Mouse (Mus musculus): Measurements from ENCODE around the gene Akap12.
A peak's percentile ranks its signal among the peaks of the same experiment; 100 is the strongest.

Gene Akap12

GRCm38 (mm10) chr10:4357435-4357834 is 91.3 kb downstream of the Akap12 start:
- DNase-seq (ENCODE audit: low read depth), result no peak

DNA sequence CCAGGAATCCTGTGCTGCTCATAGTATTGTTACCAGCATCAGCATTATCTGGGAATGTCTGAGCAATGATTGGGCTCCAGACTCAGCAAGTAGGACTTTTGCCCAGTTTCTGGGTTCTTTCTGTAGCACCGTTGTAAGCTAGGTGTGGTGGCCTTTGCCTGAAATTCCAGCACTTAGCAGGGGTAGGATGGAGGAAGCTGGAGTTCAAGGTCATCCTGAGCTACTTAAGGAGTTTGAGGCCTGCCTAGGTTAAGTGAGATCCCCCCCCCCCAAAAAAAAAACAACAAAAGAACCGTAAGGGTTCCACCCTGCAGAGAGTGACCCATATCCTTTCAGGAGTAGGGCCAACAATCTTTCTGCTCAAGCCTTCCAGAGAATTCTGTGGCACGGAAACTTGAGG is 98.4 kb downstream of the Akap12 start:
- DNase-seq (ENCODE audit: low read depth), result no peak

- no peak for DNase-seq (ENCODE audit: low read depth)
Measured at GRCm38 (mm10) chr10:4370105-4370504, 103.9 kb downstream of the Akap12 start.

- no peak for DNase-seq (ENCODE audit: low read depth)
Measured at GRCm38 (mm10) chr10:4372011-4372410, 105.8 kb downstream of the Akap12 start.

DNA sequence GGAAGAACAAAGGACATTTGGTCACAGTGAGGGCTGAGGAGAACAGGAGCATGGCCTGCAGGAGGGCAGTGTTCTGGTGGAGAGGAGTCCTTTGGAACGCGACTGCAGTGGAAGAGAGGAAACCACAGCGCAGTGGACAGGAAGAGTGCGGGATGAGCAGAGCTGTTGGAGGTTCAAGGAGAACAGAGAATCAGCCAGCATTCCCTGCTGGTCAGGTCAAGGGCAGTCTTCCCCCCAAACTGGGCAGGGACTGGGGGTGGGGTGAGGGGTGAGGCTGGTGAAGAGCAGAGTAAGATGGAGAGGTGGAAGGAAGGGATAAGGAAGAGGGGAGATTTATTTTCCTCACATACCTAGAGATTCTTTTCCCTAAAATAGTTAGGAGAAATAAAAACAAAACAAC is 107.4 kb downstream of the Akap12 start:
- no peak for DNase-seq (ENCODE audit: low read depth)

DNA sequence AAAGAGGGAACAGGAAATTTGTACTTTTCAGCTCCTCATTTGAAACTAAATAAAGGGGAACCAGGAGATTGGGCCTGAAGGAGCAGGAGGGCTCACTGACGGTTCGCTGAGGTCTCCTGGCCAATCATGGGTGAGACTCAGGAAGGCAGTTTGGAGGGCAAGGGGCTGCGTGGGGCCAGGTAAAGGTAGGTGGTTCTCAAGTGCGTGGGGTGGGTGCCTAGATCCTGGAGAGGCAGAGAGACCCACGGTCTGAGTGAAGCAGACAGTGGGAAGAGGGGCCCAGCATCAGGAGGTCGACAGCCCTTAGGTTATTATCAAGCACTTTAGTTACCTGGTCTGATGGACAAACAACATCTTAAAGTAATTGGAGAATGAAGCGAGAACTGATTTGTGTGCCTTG is 108.1 kb downstream of the Akap12 start:
- DNase-seq (ENCODE audit: low read depth), result no peak

- DNase-seq (ENCODE audit: low read depth), result no peak
Measured at GRCm38 (mm10) chr10:4374734-4375133, 108.6 kb downstream of the Akap12 start.

- no peak for DNase-seq (ENCODE audit: low read depth)
Measured at GRCm38 (mm10) chr10:4375267-4375666, 109.1 kb downstream of the Akap12 start.

DNA sequence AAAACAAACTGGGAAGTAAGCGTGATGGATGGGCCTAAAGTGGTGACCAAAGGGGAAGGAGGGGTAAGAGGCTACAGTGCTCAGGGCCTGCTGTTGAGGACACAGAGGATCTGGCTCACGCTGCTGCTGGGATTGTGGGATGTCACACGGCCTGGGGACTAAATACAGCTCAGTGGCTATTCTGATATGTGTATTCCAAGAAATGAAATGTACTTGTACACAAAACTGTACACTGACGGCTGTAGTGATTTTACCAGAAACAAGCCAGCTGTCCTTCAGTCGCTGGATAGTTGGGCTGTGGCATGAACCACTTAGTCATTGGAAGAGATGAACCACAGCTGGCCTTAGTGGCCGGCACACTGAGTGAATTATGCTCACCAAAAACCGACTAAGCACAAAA is 110.3 kb downstream of the Akap12 start:
- DNase-seq (ENCODE audit: low read depth), result no peak

- DNase-seq (ENCODE audit: low read depth), result no peak
Measured at GRCm38 (mm10) chr10:4376931-4377330, 110.8 kb downstream of the Akap12 start.

- no peak for DNase-seq (ENCODE audit: low read depth)
Measured at GRCm38 (mm10) chr10:4380748-4381147, 114.6 kb downstream of the Akap12 start.

GRCm38 (mm10) chr10:4384244-4384643 is 118.1 kb downstream of the Akap12 start:
- DNase-seq (ENCODE audit: low read depth), result no peak

DNA sequence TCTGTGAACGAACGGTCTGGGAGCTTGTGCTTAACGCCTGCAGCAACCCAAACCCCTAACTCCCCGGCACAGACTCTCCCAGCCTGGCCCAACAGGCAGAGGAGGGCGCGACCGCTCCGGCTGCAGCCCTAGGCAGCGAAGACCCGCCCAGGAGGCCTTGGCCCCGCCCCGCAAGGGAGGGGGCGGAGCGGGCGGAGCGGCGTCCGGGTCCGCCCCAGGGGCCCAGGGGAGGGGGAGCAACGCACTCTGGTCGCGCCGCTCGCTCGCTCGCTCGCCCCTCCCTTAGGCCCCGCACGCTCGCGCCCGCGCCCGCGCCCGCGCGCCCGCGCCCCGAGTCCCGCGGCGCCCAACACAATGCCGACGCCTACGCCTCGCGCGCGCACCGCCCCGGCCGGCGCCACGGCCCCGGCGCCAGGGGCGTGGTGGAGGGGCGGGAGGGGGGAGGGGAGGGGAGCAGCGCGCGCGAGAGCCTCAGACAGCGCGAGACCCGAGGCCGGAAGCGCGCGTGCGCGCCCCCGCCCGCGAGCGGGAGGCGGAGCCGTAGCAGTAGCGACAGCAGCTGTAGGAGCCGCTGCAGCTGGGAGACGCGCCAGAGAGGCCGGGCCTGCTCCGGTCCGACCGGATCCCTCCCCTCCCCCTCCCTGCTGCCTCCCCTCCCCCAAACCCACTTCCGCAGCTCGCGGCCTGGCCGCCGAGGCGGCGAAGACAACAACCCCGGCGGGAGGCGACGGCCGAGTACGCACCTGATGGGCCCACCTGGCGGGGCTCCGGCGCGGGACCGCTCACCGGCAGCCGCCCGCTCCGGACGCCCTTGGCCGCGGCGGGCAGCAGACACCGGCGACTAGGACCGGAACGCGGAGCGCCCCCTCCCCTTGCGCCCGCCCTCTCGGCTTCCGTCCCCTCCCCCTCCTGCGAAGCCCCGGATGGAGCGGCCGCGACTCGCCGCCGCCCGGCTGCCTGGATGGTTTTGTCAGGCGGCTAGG is 120.7 kb downstream of the Akap12 start:
- peak; percentile 82 for DNase-seq (ENCODE audit: low read depth)

GRCm38 (mm10) chr10:4387701-4388383 is 121.7 kb downstream of the Akap12 start, which contains the start of gene Zbtb2:
Gene Zbtb2 (minus strand): TSS chr10:4388108.
- no peak for DNase-seq (ENCODE audit: low read depth)

DNA sequence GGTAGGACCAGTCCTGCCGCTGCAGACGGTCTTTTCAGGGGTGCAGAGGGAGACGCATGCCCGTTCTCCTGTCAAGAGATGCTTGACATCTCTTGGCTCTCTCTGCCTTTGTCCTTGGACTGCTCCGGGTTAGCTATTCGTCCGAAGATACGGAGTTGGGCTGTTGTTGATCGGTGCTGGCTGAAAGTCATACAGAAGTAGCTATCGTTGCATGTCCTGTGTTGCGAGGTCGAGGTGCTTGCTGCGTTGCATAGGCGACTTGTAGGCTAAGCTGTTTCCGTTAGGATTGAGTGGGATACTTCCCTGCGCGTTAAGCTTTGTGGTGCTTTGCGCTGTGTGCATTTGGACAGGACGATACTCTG is 122.2 kb downstream of the Akap12 start:
- no peak for DNase-seq (ENCODE audit: low read depth)

DNA sequence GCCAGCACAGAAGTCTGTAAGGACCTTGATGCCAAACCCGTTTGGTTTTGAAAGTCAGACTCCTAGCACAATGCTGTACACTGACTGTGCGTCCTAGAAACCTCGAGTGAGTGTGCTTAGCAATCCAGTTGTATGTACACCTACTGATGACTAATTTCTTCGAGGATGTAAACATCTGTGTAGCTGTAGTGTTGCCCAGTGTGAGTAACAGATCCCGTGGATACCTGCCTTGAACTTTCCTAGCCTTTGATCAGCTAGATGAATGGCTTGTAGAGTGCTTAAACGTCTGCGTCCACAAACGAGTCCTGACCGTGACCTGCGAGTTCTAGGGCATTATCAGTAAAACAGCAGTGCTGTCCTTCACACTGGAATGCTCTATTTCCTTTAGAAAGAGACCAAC is 122.9 kb downstream of the Akap12 start:
- no peak for DNase-seq (ENCODE audit: low read depth)

DNA sequence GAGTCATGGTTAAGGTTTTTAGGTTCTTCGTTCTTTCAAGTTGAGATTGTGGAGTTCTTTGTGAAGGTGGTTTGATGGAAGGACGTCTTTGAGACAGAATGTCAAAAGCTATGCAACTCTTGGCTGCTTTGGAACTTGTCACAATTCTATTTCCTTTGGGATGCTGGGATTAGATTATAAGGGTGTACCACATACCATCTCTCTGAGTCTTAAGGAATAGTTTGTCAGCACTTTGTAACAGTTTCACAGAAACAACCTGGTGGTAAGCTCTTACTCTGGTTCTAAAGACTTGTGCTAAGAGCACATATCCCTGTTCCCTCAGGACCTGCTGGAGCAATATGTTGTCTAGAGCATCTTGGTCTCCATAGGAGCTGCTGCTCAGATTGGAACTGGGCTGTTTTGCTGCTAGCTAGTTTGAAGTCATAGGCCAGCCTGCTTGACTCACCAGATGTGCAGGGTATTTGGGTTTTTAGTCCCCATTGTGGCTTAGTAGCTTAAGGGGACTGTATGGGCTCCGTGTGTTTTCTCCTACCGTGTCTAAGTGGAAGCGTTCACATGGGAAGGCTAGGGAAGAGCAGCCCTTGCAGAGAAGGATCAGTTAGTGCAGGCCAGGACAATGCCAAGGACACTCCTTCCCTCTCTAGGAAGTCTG is 123.4 kb downstream of the Akap12 start:
- DNase-seq (ENCODE audit: low read depth), result no peak

DNA sequence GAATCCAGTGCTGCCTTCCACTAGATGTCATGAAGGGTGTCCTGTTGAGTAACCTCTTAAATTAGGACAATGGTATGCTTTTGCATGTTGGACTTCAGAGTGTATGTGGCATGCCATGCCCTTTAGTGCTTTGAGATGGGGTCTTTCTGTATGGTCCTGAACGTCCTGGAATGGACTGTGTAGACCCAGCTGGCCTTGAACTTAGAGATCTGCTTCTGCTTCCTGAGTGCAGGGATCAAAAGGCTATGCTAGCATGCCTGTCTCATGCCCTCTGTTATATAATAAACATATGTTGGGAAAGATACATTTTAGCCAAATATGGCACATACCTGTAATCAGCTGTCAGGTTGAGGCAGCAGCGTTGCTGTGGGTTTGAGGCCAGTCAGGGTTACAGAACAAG is 124.4 kb downstream of the Akap12 start:
- no peak for DNase-seq (ENCODE audit: low read depth)

- no peak for DNase-seq (ENCODE audit: low read depth)
Measured at GRCm38 (mm10) chr10:4391076-4391475, 124.9 kb downstream of the Akap12 start.

GRCm38 (mm10) chr10:4391851-4392250 is 125.7 kb downstream of the Akap12 start:
- no peak for DNase-seq (ENCODE audit: low read depth)

DNA sequence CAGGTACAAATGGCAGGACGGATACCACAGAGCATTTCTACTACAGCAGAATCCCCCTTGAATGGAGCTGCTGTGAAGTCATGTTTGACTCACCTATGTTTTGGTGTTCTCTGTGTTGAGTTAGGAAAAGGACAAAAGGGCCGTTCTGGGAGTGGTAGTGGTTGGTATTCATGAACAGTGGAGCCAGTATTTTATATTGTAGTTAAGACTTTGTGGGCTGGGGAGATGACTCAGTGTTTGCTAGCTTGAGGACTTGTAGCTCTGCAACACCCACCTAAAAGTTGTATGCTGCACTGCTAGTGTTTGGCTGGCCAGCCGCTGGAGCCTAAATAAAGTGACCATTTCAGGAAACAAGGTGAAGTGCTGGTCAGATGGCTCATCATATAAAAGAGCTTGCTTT is 129.1 kb downstream of the Akap12 start:
- DNase-seq (ENCODE audit: low read depth), result no peak

- no peak for DNase-seq (ENCODE audit: low read depth)
Measured at GRCm38 (mm10) chr10:4398058-4398457, 131.9 kb downstream of the Akap12 start.

Data from c-Kit-positive CD71-positive TER-119-negative erythroid progenitor cells, embryonic 14.5 days (primary cell).